Mouse (Mus musculus): ENCODE data around the gene Smim23. TPM values are rescaled to one million over a fixed set of nuclear protein-coding genes. Genes with fewer than 3 reads are reported as not detected.
A peak's percentile ranks its signal among the peaks of the same experiment; 100 is the strongest.

Gene Smim23
- polyA plus RNA-seq, 1 experiment: not detected

- Histone ChIP-seq H3K27ac (ENCODE audit: insufficient read depth, low read length) (no peak overlapping the region), H3K4me1 (ENCODE audit: control insufficient read depth, insufficient read depth, low read length) (no peaks in the 10 kb centered on the region), H3K27me3 (ENCODE audit: control insufficient read depth, insufficient read depth, low read length) (no peaks in the 10 kb centered on the region), H3K4me3 (replicated peaks; ENCODE audit: insufficient read depth, low read depth, low read length) (no peak overlapping the region)
- DNase-seq: no peak
- TF ChIP-seq CTCF (IDR thresholded peaks at IDR 0.05; ENCODE audit: borderline replicate concordance, insufficient read depth, low read depth, low read length): no peak
- 75% methylated on average over 4 of the region's 4 CpGs for WGBS
Observed at GRCm38 (mm10) chr11:32798445-32798844, 26.0 kb downstream of the Smim23 start.

- TF ChIP-seq POLR2A (IDR thresholded peaks at IDR 0.05; ENCODE audit: borderline replicate concordance, insufficient read depth, low read length) (no peak), CTCF (IDR thresholded peaks at IDR 0.05; ENCODE audit: borderline replicate concordance, insufficient read depth, low read depth, low read length) (no peak)
- 76% methylated on average over 10 of the region's 10 CpGs for WGBS
- H3K4me3 ChIP-seq (replicated peaks; ENCODE audit: insufficient read depth, low read depth, low read length): no peak overlapping the region
- DNase-seq: peak in 1 of 2 experiments; percentile 3
- H3K27me3 ChIP-seq (ENCODE audit: control insufficient read depth, insufficient read depth, low read length): no peaks in the 10 kb centered on the region
- no peaks in the 10 kb centered on the region for H3K4me1 ChIP-seq (ENCODE audit: control insufficient read depth, insufficient read depth, low read length)
- no peak overlapping the region for H3K27ac ChIP-seq (ENCODE audit: insufficient read depth, low read length)
Observed at GRCm38 (mm10) chr11:32794759-32795445, 29.5 kb downstream of the Smim23 start.

GRCm38 (mm10) chr11:32786201-32786600, 38.2 kb downstream of the Smim23 start:
- TF ChIP-seq POLR2A (IDR thresholded peaks at IDR 0.05; ENCODE audit: borderline replicate concordance, insufficient read depth, low read length): no peak
- no peaks in the 10 kb centered on the region for H3K27me3 ChIP-seq (ENCODE audit: control insufficient read depth, insufficient read depth, low read length)
- no peaks in the 10 kb centered on the region for H3K4me1 ChIP-seq (ENCODE audit: control insufficient read depth, insufficient read depth, low read length)
- 68% methylated on average over 5 of the region's 5 CpGs for WGBS
- H3K4me3 ChIP-seq (replicated peaks; ENCODE audit: insufficient read depth, low read depth, low read length): no peak overlapping the region
- no peak overlapping the region for H3K27ac ChIP-seq (ENCODE audit: insufficient read depth, low read length)
- DNase-seq: no peak

- Histone ChIP-seq H3K27ac (ENCODE audit: insufficient read depth, low read length) (no peak overlapping the region), H3K4me3 (replicated peaks; ENCODE audit: insufficient read depth, low read depth, low read length) (no peak overlapping the region), H3K4me1 (ENCODE audit: control insufficient read depth, insufficient read depth, low read length) (no peaks in the 10 kb centered on the region), H3K27me3 (ENCODE audit: control insufficient read depth, insufficient read depth, low read length) (no peaks in the 10 kb centered on the region)
- no peak for DNase-seq
- WGBS: 83% methylated on average over 6 of the region's 6 CpGs
- TF ChIP-seq POLR2A (IDR thresholded peaks at IDR 0.05; ENCODE audit: borderline replicate concordance, insufficient read depth, low read length) (no peak), CTCF (IDR thresholded peaks at IDR 0.05; ENCODE audit: borderline replicate concordance, insufficient read depth, low read depth, low read length) (no peak)
Observed at GRCm38 (mm10) chr11:32785591-32786147, 38.7 kb downstream of the Smim23 start.

GRCm38 (mm10) chr11:32782724-32783123, 41.7 kb downstream of the Smim23 start:
- 47% methylated on average over 3 of the region's 3 CpGs for WGBS
- H3K27ac ChIP-seq (ENCODE audit: insufficient read depth, low read length): no peak overlapping the region
- TF ChIP-seq POLR2A (IDR thresholded peaks at IDR 0.05; ENCODE audit: borderline replicate concordance, insufficient read depth, low read length): no peak
- TF ChIP-seq CTCF (IDR thresholded peaks at IDR 0.05; ENCODE audit: borderline replicate concordance, insufficient read depth, low read depth, low read length): no peak

GRCm38 (mm10) chr11:32781633-32782404, 42.6 kb downstream of the Smim23 start:
- Histone ChIP-seq H3K27ac (ENCODE audit: insufficient read depth, low read length) (peak overlapping the region; percentile 25; the same call in 1 of the 2 replicates), H3K4me3 (replicated peaks; ENCODE audit: insufficient read depth, low read depth, low read length) (no peak overlapping the region), H3K27me3 (ENCODE audit: control insufficient read depth, insufficient read depth, low read length) (no peaks in the 10 kb centered on the region), H3K4me1 (ENCODE audit: control insufficient read depth, insufficient read depth, low read length) (no peaks in the 10 kb centered on the region; the same call in 1 of the 2 replicates)
- 12% methylated on average over 2 of the region's 2 CpGs for WGBS
- TF ChIP-seq CTCF (IDR thresholded peaks at IDR 0.05; ENCODE audit: borderline replicate concordance, insufficient read depth, low read depth, low read length): no peak
- TF ChIP-seq POLR2A (IDR thresholded peaks at IDR 0.05; ENCODE audit: borderline replicate concordance, insufficient read depth, low read length): no peak
- peak; percentile 31 to 53 for DNase-seq

More at GRCm38 (mm10) chr11:32782724-32783123, 41.7 kb downstream of the Smim23 start:
- no peak for DNase-seq
- H3K4me1 ChIP-seq (ENCODE audit: control insufficient read depth, insufficient read depth, low read length): no peaks in the 10 kb centered on the region; the same call in 1 of the 2 replicates
- no peak overlapping the region for H3K4me3 ChIP-seq (replicated peaks; ENCODE audit: insufficient read depth, low read depth, low read length)
- no peaks in the 10 kb centered on the region for H3K27me3 ChIP-seq (ENCODE audit: control insufficient read depth, insufficient read depth, low read length)

- Histone ChIP-seq H3K27me3 (ENCODE audit: control insufficient read depth, insufficient read depth, low read length) (no peaks in the 10 kb centered on the region), H3K4me3 (replicated peaks; ENCODE audit: insufficient read depth, low read depth, low read length) (no peak overlapping the region), H3K27ac (ENCODE audit: insufficient read depth, low read length) (no peak overlapping the region), H3K4me1 (ENCODE audit: control insufficient read depth, insufficient read depth, low read length) (no peaks in the 10 kb centered on the region; the same call in 1 of the 2 replicates)
- DNase-seq: peak in 1 of 2 experiments; percentile 33
- WGBS: 28% methylated on average over 11 of the region's 11 CpGs
- TF ChIP-seq CTCF (IDR thresholded peaks at IDR 0.05; ENCODE audit: borderline replicate concordance, insufficient read depth, low read depth, low read length) (no peak), POLR2A (IDR thresholded peaks at IDR 0.05; ENCODE audit: borderline replicate concordance, insufficient read depth, low read length) (no peak)
Observed at GRCm38 (mm10) chr11:32780747-32781536, 43.5 kb downstream of the Smim23 start.

Measured in cerebellum, adult 2 months (tissue).